Mouse (Mus musculus): ENCODE data around the gene Wdr47. TPM values are rescaled to one million over a fixed set of nuclear protein-coding genes. Genes with fewer than 3 reads are reported as not detected.
A peak's percentile ranks its signal among the peaks of the same experiment; 100 is the strongest.

Gene Wdr47
- total and polyA plus RNA-seq, 3 experiments, result 2.5 to 3.8 TPM; not detected in 1

- 0 out of 2 replicates have a peak, but pooled peaks have one; percentile 36 for TF ChIP-seq ZC3H11A (IDR thresholded peaks at IDR 0.05; ENCODE audit: low read depth, low read length)
- no peak for TF ChIP-seq UBTF (IDR thresholded peaks at IDR 0.05; ENCODE audit: borderline replicate concordance, insufficient read depth, low read depth, low read length)
- TF ChIP-seq MAFK (IDR thresholded peaks at IDR 0.05; ENCODE audit: borderline replicate concordance, low read depth, low read length), result no peak
- TF ChIP-seq SMC3 (IDR thresholded peaks at IDR 0.05; ENCODE audit: low read depth, low read length), result peak; percentile 56
- no peak for TF ChIP-seq MYB (IDR thresholded peaks at IDR 0.05; ENCODE audit: low read depth, low read length)
- no peak for TF ChIP-seq POLR2AphosphoS2 (IDR thresholded peaks at IDR 0.05; ENCODE audit: low read length)
- no peak for TF ChIP-seq ETS1 (IDR thresholded peaks at IDR 0.05; ENCODE audit: low read depth, low read length)
- TF ChIP-seq BHLHE40 (IDR thresholded peaks at IDR 0.05; ENCODE audit: borderline replicate concordance, low read depth, low read length), result no peak
- TF ChIP-seq HCFC1 (IDR thresholded peaks at IDR 0.05; ENCODE audit: low read depth, low read length), result no peak
These were observed 48.3 kb downstream of the Wdr47 start (continued) for GRCm38 (mm10) chr3:108639412-108639811.

DNA sequence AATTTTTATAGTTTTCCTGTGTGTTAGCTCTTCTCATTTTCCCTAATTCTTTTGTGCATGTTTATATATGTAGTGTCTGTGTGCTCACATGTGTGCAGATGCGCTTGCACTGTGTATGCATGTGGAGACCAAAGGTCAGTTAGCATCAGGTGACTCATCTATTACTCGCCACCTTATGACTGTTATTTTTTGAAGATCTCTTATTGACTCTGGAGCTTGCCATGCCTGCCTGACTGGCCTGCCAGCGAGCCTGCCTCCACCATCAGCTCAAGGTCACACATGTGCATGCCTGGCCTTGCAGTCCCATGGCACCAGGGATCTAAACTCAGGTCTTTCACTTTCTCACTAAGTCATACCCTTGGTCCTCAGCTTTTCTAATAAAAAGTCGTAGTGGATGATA, 49.9 kb downstream of the Wdr47 start:
- Histone ChIP-seq H3K36me3 (ENCODE audit: control insufficient read depth in 1 of 2, insufficient read depth in 2 of 2, low read length in 2 of 2) (no peaks in the 10 kb centered on the region), H3K4me3 (ENCODE audit: control insufficient read depth in 1 of 2, insufficient read depth in 1 of 2, low read depth in 2 of 2, low read length in 2 of 2) (no peak overlapping the region), H3K27me3 (ENCODE audit: control insufficient read depth in 1 of 2, insufficient read depth in 2 of 2, low read length in 2 of 2) (no peaks in the 10 kb centered on the region), H3K9me3 (replicated peaks; ENCODE audit: insufficient read depth, low read length) (no peaks in the 10 kb centered on the region), H3K27ac (ENCODE audit: control insufficient read depth, low read depth, low read length) (no peak overlapping the region), H3K4me1 (ENCODE audit: control insufficient read depth in 1 of 2, insufficient read depth in 2 of 2, low read length in 2 of 2) (no peaks in the 10 kb centered on the region), H3K9ac (ENCODE audit: control insufficient read depth, low read depth, low read length, poor library complexity, severe bottlenecking) (no peak overlapping the region), H3K79me2 (ENCODE audit: control insufficient read depth, insufficient read depth, low read length, poor library complexity) (no peaks in the 10 kb centered on the region)
- DNase-seq (ENCODE audit: low read depth, low spot score), result no peak
- TF ChIP-seq CHD1 (IDR thresholded peaks at IDR 0.05; ENCODE audit: low read depth, low read length), result no peak
- TF ChIP-seq CTCF (IDR thresholded peaks at IDR 0.05 in 2 of 3, conservative IDR thresholded peaks at IDR 0.05 in 1 of 3; ENCODE audit: control insufficient read depth in 1 of 3, insufficient read depth in 1 of 3, low read depth in 2 of 3, low read length in 3 of 3, poor library complexity in 1 of 3, severe bottlenecking in 1 of 3), result no peak
- TF ChIP-seq POLR2AphosphoS2 (IDR thresholded peaks at IDR 0.05; ENCODE audit: low read length), result no peak
- no peak for TF ChIP-seq MYC (IDR thresholded peaks at IDR 0.05; ENCODE audit: low read depth, low read length)
- no peak for TF ChIP-seq EP300 (IDR thresholded peaks at IDR 0.05; ENCODE audit: low read depth in 1 of 2, low read length in 2 of 2)
- TF ChIP-seq ETS1 (IDR thresholded peaks at IDR 0.05; ENCODE audit: low read depth, low read length), result no peak
- TF ChIP-seq E2F4 (IDR thresholded peaks at IDR 0.05; ENCODE audit: borderline replicate concordance, low read depth, low read length), result no peak
- TF ChIP-seq KAT2A (conservative IDR thresholded peaks at IDR 0.05; ENCODE audit: low read depth, low read length), result no peak

- Histone ChIP-seq H3K9me3 (replicated peaks; ENCODE audit: insufficient read depth, low read length) (no peaks in the 10 kb centered on the region), H3K36me3 (ENCODE audit: control insufficient read depth in 1 of 2, insufficient read depth in 2 of 2, low read length in 2 of 2) (no peaks in the 10 kb centered on the region), H3K27ac (ENCODE audit: control insufficient read depth, low read depth, low read length) (no peak overlapping the region), H3K9ac (ENCODE audit: control insufficient read depth, low read depth, low read length, poor library complexity, severe bottlenecking) (no peak overlapping the region), H3K79me2 (ENCODE audit: control insufficient read depth, insufficient read depth, low read length, poor library complexity) (no peaks in the 10 kb centered on the region), H3K27me3 (ENCODE audit: control insufficient read depth in 1 of 2, insufficient read depth in 2 of 2, low read length in 2 of 2) (no peaks in the 10 kb centered on the region), H3K4me3 (ENCODE audit: control insufficient read depth in 1 of 2, insufficient read depth in 1 of 2, low read depth in 2 of 2, low read length in 2 of 2) (no peak overlapping the region), H3K4me1 (ENCODE audit: control insufficient read depth in 1 of 2, insufficient read depth in 2 of 2, low read length in 2 of 2) (no peaks in the 10 kb centered on the region)
- TF ChIP-seq POLR2AphosphoS5 (IDR thresholded peaks at IDR 0.05; ENCODE audit: borderline replicate concordance, low read depth, low read length) (no peak), TAL1 (IDR thresholded peaks at IDR 0.05; ENCODE audit: low read length) (no peak), BHLHE40 (IDR thresholded peaks at IDR 0.05; ENCODE audit: borderline replicate concordance, low read depth, low read length) (no peak), UBTF (IDR thresholded peaks at IDR 0.05; ENCODE audit: borderline replicate concordance, insufficient read depth, low read depth, low read length) (no peak)
- DNase-seq (ENCODE audit: low read depth, low spot score), result no peak
These were observed 53.8 kb downstream of the Wdr47 start for GRCm38 (mm10) chr3:108644856-108645255.

Measured in MEL (cell line).